Mouse (Mus musculus) granulocyte monocyte progenitor cell, adult 5-6 weeks (primary cell): ENCODE data around the gene Ly6c1. TPM values are rescaled to one million over a fixed set of nuclear protein-coding genes. Genes with fewer than 3 reads are reported as not detected.
A peak's percentile ranks its signal among the peaks of the same experiment; 100 is the strongest.
"Not testable (repeated sequence)": the region's sequence is repeated elsewhere in the genome, so short reads cannot be mapped to it uniquely, and the experiment has no call there.

Experiments used
- ATAC-seq: replicated peaks from 2 replicates; pipeline ENCODE4 v1.8.0; 2016; ENCODE audit warnings: mild to moderate bottlenecking, moderate TSS enrichment, inconsistent platforms; ENCODE audit not compliant: poor library complexity, severe bottlenecking
- total RNA-seq, 2 experiments: library from RNA; stranded (forward) in 1 of 2; stranded (reverse) in 1 of 2; fragments of 200-712, 200-1000 nt in 1 of 2; fragments of >200 nt in 1 of 2; fragmentation: Nextera tagmentation in 1 of 2; gene quantifications; 2 replicates each; pipeline ENCODE4 v1.2.3; 2014 to 2017

The Ly6c1 gene
- total RNA-seq (2014; fragmentation: Nextera tagmentation) (0.71 and 3.4 TPM in 2 replicates), total RNA-seq (2017) (2.7 and 3.7 TPM in 2 replicates)

DNA sequence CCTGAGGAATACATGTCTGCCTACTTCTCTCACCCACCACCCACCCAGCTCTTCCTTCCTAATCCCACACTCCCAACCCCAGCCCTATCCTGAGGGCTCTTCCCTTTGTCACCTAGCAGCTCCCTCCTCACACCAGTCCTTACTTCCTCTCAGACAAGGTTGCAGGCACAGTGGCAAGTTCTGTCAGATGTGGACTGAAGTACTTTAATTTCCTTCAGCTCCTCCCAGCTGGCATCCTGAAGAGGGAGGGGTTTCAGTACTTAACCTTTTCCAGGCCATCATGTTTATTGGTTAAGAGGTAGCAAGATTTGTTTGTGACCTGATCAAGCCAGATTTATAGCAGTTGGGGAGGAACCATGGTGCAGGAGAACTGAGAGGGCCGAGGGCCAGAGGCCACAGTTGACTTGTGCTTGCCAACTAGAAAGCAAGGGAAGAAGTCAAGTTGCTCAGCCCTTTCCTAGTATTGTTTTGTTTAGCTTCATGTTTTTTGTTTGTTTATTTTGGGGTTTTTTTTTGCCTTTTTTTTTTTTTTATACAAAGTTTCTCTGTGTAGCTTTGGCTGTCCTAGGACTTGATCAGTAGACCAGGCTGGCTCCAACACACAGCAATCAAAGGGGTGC lies at the start of gene Ly6c1:
TSS of gene Ly6c1 (minus strand) at position 189 of the 620 bp plus-strand sequence.
- ATAC-seq = not testable (repeated sequence)

DNA sequence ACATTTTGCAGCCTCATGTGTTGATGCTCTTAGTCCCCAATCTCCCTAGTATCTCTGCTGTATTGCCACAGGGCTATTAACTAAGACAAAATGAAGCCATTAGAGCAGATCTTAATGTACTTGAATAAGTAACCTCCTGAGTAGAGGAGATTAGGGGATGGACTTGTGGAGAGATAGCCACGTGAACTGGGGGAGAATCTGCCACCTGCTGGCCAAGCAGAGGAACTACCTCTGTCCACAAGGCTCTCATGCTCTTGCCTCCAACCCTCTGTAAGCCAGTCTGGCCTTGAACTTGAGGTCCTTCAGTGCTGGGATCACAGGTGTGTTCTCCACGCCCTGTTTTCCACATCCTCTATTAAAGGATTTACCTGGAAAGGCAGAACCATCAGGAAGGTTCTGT lies 39.4 kb upstream of the Ly6c1 start:
- ATAC-seq = not testable (repeated sequence)

DNA sequence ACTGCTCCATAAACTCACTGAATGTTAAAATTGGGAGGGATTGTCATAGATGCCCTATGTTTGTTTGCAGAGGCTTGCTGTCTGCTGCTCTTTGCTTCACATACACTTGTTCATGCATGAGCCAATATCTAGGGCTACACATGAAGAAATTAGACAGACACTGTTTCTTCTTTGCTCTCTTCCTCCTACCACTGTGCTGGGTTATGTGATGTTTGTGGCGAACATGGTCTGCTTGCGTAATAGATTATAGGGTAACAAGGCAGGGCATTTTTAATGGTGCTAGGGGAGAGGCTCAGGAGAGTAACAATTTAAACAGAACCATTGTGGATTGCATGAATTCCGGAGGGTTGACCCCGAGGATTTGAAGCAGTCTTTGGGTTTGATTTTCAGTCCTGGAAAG lies 21.3 kb upstream of the Ly6c1 start:
- ATAC-seq = peak; percentile 94

GRCm38 (mm10) chr15:75062030-75062574 lies 13.5 kb upstream of the Ly6c1 start:
- ATAC-seq = peak; percentile 83

GRCm38 (mm10) chr15:75060505-75060904 lies 11.9 kb upstream of the Ly6c1 start:
- peak; percentile 61 for ATAC-seq

DNA sequence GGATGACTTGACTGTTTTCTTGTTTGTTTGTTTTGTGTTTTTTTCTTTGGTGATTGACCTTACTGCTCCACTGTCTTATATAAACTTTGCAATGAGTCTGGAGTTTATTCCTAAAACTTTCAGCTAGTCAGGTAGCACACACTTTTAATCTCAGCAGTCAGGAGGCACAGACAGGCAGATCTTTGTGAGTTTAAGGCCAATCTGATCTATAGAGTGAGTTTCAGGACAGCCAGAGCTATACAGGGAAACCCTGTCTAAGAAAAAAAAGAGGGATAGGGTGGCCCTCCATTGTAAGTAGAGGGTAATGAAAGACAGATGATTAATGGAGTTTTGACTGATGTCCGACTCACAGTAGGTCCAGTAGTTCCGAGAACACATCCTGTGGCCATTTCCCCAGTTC lies 7.4 kb upstream of the Ly6c1 start:
- no peak for ATAC-seq

DNA sequence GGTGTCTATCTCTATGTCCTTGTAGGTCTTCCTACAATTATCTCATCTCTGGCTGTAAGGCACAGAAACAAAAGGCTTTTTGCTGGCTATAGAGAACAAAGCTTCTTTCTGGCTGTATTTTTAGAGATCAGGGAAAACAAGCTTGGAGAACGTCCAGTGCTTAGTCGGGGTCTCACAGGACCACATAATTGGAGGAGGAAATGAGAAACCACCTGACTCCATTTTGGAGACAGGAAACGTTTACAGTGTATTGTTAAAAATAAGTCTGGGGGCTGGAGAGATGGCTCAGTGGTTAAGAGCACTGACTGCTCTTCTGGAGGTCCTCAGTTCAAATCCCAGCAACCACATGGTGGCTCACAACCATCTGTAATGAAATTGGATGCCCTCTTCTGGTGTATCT lies 6.8 kb upstream of the Ly6c1 start:
- not testable (repeated sequence) for ATAC-seq

GRCm38 (mm10) chr15:75052414-75052813 lies 3.8 kb upstream of the Ly6c1 start:
- not testable (repeated sequence) for ATAC-seq

DNA sequence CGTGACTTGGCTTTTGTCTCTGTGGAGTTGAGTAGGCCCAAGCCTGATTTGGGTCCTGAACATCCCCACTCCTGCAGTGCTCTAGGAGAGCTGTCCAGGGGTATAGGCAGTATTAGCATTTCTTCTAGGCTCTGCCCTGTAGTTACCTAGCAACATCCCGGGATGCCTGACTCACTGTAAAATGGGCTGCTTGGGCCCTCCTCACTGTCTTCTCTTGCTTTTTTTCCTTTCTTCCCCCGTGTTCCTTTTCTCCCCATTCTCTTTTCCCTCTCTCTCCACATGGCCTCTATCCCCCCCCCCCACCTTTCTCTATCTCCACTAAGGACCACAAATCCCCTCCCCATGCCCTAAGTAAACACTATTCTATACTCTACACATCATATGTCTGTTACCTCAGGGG lies 2.5 kb upstream of the Ly6c1 start:
- not testable (repeated sequence) for ATAC-seq

DNA sequence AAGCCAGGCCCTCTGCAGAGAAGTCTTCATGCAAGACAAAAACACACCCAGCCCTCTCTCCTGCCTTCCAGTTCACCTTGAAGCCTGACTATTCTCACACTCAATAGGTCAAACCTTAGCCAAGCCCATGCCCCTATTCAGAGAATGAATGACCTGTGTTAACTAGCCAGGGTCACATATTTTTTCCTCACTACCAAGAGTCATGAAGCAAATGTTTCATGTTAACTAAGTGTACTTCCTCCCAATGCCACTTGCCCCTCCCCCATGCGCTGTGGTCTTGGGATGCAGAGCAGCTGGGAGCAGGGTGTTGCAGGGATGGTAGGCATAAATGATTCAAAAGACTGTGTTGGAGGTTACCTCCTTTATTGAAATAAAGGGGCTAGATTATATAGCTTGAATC lies 2.0 kb upstream of the Ly6c1 start:
- ATAC-seq = peak; percentile 50

- not testable (repeated sequence) for ATAC-seq
Observed at GRCm38 (mm10) chr15:75049811-75050210, 1.2 kb upstream of the Ly6c1 start.

- ATAC-seq = not testable (repeated sequence)
Observed at GRCm38 (mm10) chr15:75047970-75048320, 685 bp downstream of the Ly6c1 start.

GRCm38 (mm10) chr15:75047313-75047969 lies 1.2 kb downstream of the Ly6c1 start:
- not testable (repeated sequence) for ATAC-seq

DNA sequence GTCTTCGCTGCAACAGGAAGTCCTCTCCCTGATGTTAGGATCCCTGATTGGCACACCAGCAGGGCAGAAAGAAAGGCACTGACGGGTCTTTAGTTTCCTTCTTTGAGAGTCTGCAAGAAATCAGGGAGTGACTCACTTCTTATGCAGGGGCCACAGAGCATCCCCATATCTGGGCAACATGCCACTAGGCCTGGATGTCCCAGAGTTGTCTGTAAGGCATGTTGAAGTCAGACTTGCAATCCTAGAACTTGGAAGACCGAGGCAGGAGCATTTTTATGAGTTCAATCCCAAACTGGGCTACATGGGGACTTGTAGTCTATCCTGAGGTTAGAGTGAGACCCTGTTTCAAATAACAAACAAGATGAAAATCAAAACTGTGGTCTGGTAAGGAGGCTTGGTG lies 3.1 kb downstream of the Ly6c1 start:
- peak; percentile 35; the same call in 1 of the 2 replicates for ATAC-seq

GRCm38 (mm10) chr15:75021020-75021759 lies 27.4 kb downstream of the Ly6c1 start:
- ATAC-seq = peak; percentile 87

- peak; percentile 72 for ATAC-seq
Observed at GRCm38 (mm10) chr15:75019446-75019845, 29.2 kb downstream of the Ly6c1 start.

Other genes starting within 250 kb of the Ly6c1 start
- not detected in 2 replicates for gene Gml2, start 229.8 kb downstream of the Ly6c1 start, total RNA-seq (2014; fragmentation: Nextera tagmentation)
- gene Gml2, start 229.8 kb downstream of the Ly6c1 start, total RNA-seq (2017) = 0.39 TPM in 1 of 2 replicates, not detected in the other
- gene 2010109I03Rik, start 151.8 kb downstream of the Ly6c1 start, total RNA-seq (2014; fragmentation: Nextera tagmentation) = not detected in 2 replicates
- not detected in 2 replicates for gene 2010109I03Rik, start 151.8 kb downstream of the Ly6c1 start, total RNA-seq (2017)
- 2.6 TPM in 1 of 2 replicates, not detected in the other for gene Ly6i, start 65.4 kb downstream of the Ly6c1 start, total RNA-seq (2014; fragmentation: Nextera tagmentation)
- 1.7 and 1.8 TPM in 2 replicates for gene Ly6i, start 65.4 kb downstream of the Ly6c1 start, total RNA-seq (2017)
- gene Ly6a, start 50.8 kb downstream of the Ly6c1 start, total RNA-seq (2014; fragmentation: Nextera tagmentation) = not detected in 2 replicates
- not detected in 2 replicates for gene Ly6a, start 50.8 kb downstream of the Ly6c1 start, total RNA-seq (2017)
- gene Ly6c2, start 63.1 kb upstream of the Ly6c1 start, total RNA-seq (2014; fragmentation: Nextera tagmentation) = 3,770 and 4,250 TPM in 2 replicates
- gene Ly6c2, start 63.1 kb upstream of the Ly6c1 start, total RNA-seq (2017) = 1,953 and 2,572 TPM in 2 replicates
- 2.7 TPM in 1 of 2 replicates, not detected in the other for gene Ly6g, start 106.4 kb upstream of the Ly6c1 start, total RNA-seq (2014; fragmentation: Nextera tagmentation)
- gene Ly6g, start 106.4 kb upstream of the Ly6c1 start, total RNA-seq (2017) = 3.2 and 4.9 TPM in 2 replicates
- gene BC025446, start 167.5 kb upstream of the Ly6c1 start, total RNA-seq (2014; fragmentation: Nextera tagmentation) = not detected in 2 replicates
- not detected in 2 replicates for gene BC025446, start 167.5 kb upstream of the Ly6c1 start, total RNA-seq (2017)
- not detected in 2 replicates for gene Ly6f, start 219.6 kb upstream of the Ly6c1 start, total RNA-seq (2014; fragmentation: Nextera tagmentation)
- not detected in 2 replicates for gene Ly6f, start 219.6 kb upstream of the Ly6c1 start, total RNA-seq (2017)